Mouse (Mus musculus): ENCODE measurements around the gene Hist1h4f.

The Hist1h4f gene

GRCm38 (mm10) chr13:23532262-23533075, 19.0 kb downstream of the Hist1h4f start:
- no peak for DNase-seq

- DNase-seq, result peak; percentile 98
Observed at GRCm38 (mm10) chr13:23530901-23531875, 20.3 kb downstream of the Hist1h4f start, which contains the start of gene Hist1h4h. TSS of gene Hist1h4h (plus strand) at chr13:23531050.

- DNase-seq, result peak; percentile 55
Observed at GRCm38 (mm10) chr13:23530181-23530900, 21.1 kb downstream of the Hist1h4f start.

GRCm38 (mm10) chr13:23529480-23530165, 21.8 kb downstream of the Hist1h4f start:
- DNase-seq, result no peak

- no peak for DNase-seq
Observed at GRCm38 (mm10) chr13:23529005-23529404, 22.4 kb downstream of the Hist1h4f start.

GRCm38 (mm10) chr13:23526312-23526711, 25.1 kb downstream of the Hist1h4f start:
- peak; percentile 84 for DNase-seq

- DNase-seq, result no peak
Observed at GRCm38 (mm10) chr13:23525901-23526300, 25.5 kb downstream of the Hist1h4f start.

GRCm38 (mm10) chr13:23524654-23525053, 26.8 kb downstream of the Hist1h4f start:
- peak; percentile 64 for DNase-seq

- DNase-seq, result no peak
Observed at GRCm38 (mm10) chr13:23523976-23524375, 27.5 kb downstream of the Hist1h4f start.

GRCm38 (mm10) chr13:23521703-23522102, 29.7 kb downstream of the Hist1h4f start:
- DNase-seq, result peak; percentile 73

GRCm38 (mm10) chr13:23519416-23519815, 32.0 kb downstream of the Hist1h4f start:
- peak; percentile 68 for DNase-seq

GRCm38 (mm10) chr13:23518885-23519284, 32.6 kb downstream of the Hist1h4f start:
- peak; percentile 71 for DNase-seq

- no peak for DNase-seq
Observed at GRCm38 (mm10) chr13:23518295-23518603, 33.2 kb downstream of the Hist1h4f start.

- DNase-seq, result peak; percentile 82
Observed at GRCm38 (mm10) chr13:23517603-23518294, 33.7 kb downstream of the Hist1h4f start.

- peak; percentile 54 for DNase-seq
Observed at GRCm38 (mm10) chr13:23516822-23517602, 34.4 kb downstream of the Hist1h4f start.

GRCm38 (mm10) chr13:23515826-23516620, 35.4 kb downstream of the Hist1h4f start:
- DNase-seq, result no peak

GRCm38 (mm10) chr13:23515281-23515680, 36.2 kb downstream of the Hist1h4f start:
- no peak for DNase-seq

GRCm38 (mm10) chr13:23513517-23513916, 37.9 kb downstream of the Hist1h4f start:
- DNase-seq, result no peak

GRCm38 (mm10) chr13:23510127-23510526, 41.3 kb downstream of the Hist1h4f start:
- DNase-seq, result no peak

Data from cerebellum, adult 11-12 months (tissue).